Mouse (Mus musculus) hindbrain, embryonic 14.5 days (tissue): ENCODE measurements at regions not wholly inside any gene's neighbourhood (a gene's known extent, or its start where the extent isn't known, plus 50 kb on each side); places are given as distances from the start of the nearest gene placed in this dataset.

Experiments
- ATAC-seq: fragments of 200-750 bp; cut with Nextera tagmentation; 2 replicates; pipeline ENCODE4 v1.8.0; 2017; ENCODE audit warnings: moderate number of reproducible peaks, mild to moderate bottlenecking, moderate TSS enrichment, moderate library complexity; ENCODE audit not compliant: low FRiP score
- DNase-seq: peaks from one replicate; pipeline ENCODE4 v3.0.0-alpha.2; 2015; ENCODE audit warnings: low spot score
- H3K27ac ChIP-seq: fragments of 300-500 bp; sonication (generic); 2 replicates; pipeline ENCODE4 v1.5.1; 2014; ENCODE audit warnings: mild to moderate bottlenecking, moderate library complexity
- H3K27me3 ChIP-seq: fragments of 300-500 bp; sonication (generic); 2 replicates; pipeline ENCODE4 v1.6.1; 2014; ENCODE audit warnings: mild to moderate bottlenecking, low read length, mixed read lengths; ENCODE audit not compliant: control insufficient read depth, insufficient read depth
- H3K36me3 ChIP-seq: fragments of 300-500 bp; sonication (generic); replicated peaks from 2 replicates; pipeline ENCODE4 v1.6.1; 2014; ENCODE audit not compliant: control insufficient read depth, insufficient read depth
- H3K4me1 ChIP-seq: fragments of 300-500 bp; sonication (generic); replicated peaks from 2 replicates; pipeline ENCODE4 v1.6.1; 2014; ENCODE audit warnings: antibody characterized with exemption, low read length, mixed read lengths; ENCODE audit not compliant: control insufficient read depth, insufficient read depth
- H3K4me2 ChIP-seq: fragments of 300-500 bp; sonication (generic); replicated peaks from 2 replicates; pipeline ENCODE4 v1.6.1; 2014; ENCODE audit warnings: mild to moderate bottlenecking, moderate library complexity
- H3K4me3 ChIP-seq: fragments of 300-500 bp; sonication (generic); replicated peaks from 2 replicates; pipeline ENCODE4 v1.5.1; 2014; ENCODE audit warnings: mild to moderate bottlenecking, low read length
- H3K9ac ChIP-seq: fragments of 300-500 bp; sonication (generic); 2 replicates; pipeline ENCODE4 v1.6.1; 2014
- H3K9me3 ChIP-seq: fragments of 300-500 bp; sonication (generic); 2 replicates; pipeline ENCODE4 v1.6.1; 2016; ENCODE audit warnings: low read length; ENCODE audit not compliant: control insufficient read depth
- WGBS: fragments of 180-500 bp; shearing (Covaris S2); extraction: QIAGEN DNeasy Blood & Tissue Kit; methylation state at CpG from one replicate; pipeline ENCODE4 v1.1.7; 2014; 5-methylcytosine and 5-hydroxymethylcytosine counted together

- no peak for ATAC-seq
Measured at GRCm38 (mm10) chr10:87639339-87639738, 117.7 kb downstream of the Pah start.

GRCm38 (mm10) chr10:87649091-87649490 is 127.5 kb downstream of the Pah start:
- 34% methylated on average over 1 of the region's 1 CpGs for WGBS
- no peak for ATAC-seq
- Histone ChIP-seq H3K4me2 (no peak overlapping the region), H3K36me3 (no peaks in the 10 kb centered on the region), H3K27ac (no peak overlapping the region), H3K4me1 (no peaks in the 10 kb centered on the region), H3K4me3 (no peak overlapping the region), H3K9me3 (no peaks in the 10 kb centered on the region), H3K9ac (no peak overlapping the region), H3K27me3 (no peaks in the 10 kb centered on the region)
- DNase-seq, result peak; percentile 65

More at GRCm38 (mm10) chr10:87639339-87639738, 117.7 kb downstream of the Pah start:
- no peaks in the 10 kb centered on the region for H3K36me3 ChIP-seq
- H3K9me3 ChIP-seq, result no peaks in the 10 kb centered on the region
- H3K27me3 ChIP-seq, result no peaks in the 10 kb centered on the region
- no peak for DNase-seq
- no peak overlapping the region for H3K4me3 ChIP-seq
- H3K4me1 ChIP-seq, result no peaks in the 10 kb centered on the region
- WGBS, result 88% methylated on average over 2 of the region's 2 CpGs
- H3K9ac ChIP-seq, result no peak overlapping the region
- H3K4me2 ChIP-seq, result no peak overlapping the region
- no peak overlapping the region for H3K27ac ChIP-seq

DNA sequence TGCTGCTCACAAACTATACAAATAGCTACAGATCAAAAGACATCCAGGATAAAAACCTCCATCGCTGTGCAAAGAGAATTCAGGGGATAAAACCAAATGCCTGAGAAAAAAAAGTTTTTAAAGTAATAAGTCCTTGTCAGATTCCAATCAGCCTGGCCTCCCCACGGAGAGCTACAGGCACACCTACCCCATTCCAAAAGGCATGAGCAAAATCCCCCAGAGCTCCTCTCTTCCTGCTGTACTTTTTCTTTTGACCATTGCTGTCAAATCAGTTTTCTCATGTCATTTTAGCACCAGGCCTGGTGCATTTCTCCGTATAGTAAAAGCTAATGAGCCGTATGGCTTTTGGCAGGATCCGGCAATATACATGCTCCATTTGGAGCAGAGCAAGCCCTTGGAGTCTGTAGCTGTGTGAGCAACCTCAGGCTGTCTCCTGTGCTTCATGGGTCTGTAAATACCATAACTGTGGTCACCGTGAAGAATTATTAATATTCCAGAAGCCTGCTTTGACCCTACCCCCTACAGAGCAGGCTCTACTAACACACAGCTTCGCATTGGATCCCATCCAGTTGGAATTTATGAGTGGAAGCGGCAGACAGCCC is 130.6 kb downstream of the Pah start:
- H3K9ac ChIP-seq, result no peak overlapping the region
- 63% methylated on average over 8 of the region's 8 CpGs for WGBS
- no peak overlapping the region for H3K4me2 ChIP-seq
- H3K9me3 ChIP-seq, result no peaks in the 10 kb centered on the region
- peak; percentile 35 for DNase-seq
- no peaks in the 10 kb centered on the region for H3K27me3 ChIP-seq
- H3K36me3 ChIP-seq, result no peaks in the 10 kb centered on the region
- peak; percentile 74; the same call in 1 of the 2 replicates for ATAC-seq
- H3K4me3 ChIP-seq, result no peak overlapping the region
- H3K27ac ChIP-seq, result no peak overlapping the region
- H3K4me1 ChIP-seq, result no peaks in the 10 kb centered on the region

DNA sequence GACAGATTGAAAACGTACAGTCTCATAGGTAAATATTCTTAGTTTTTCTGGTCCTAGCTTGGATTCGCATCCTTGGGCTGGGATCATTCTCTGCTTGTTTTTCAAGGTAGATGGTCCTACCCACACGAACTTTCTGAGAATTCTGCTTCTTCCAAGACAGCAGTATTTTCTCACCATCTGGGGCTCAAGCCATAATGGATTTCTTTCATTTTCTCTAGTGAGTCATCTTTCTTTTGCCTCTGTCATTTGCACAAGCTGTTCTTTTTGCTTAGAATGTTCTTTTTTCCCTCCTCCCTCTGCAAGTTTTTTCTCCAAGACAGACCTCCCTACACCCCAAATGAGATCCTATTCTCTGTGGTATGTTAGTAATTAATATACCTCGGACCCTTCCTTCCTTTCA is 132.5 kb downstream of the Pah start:
- H3K36me3 ChIP-seq, result no peaks in the 10 kb centered on the region
- WGBS, result 87% methylated on average over 4 of the region's 4 CpGs
- no peak for DNase-seq
- no peak for ATAC-seq
- no peak overlapping the region for H3K4me3 ChIP-seq
- no peak overlapping the region for H3K4me2 ChIP-seq
- no peaks in the 10 kb centered on the region for H3K4me1 ChIP-seq
- H3K27me3 ChIP-seq, result no peaks in the 10 kb centered on the region
- H3K9ac ChIP-seq, result no peak overlapping the region
- no peak overlapping the region for H3K27ac ChIP-seq
- H3K9me3 ChIP-seq, result 0 out of 2 replicates have a peak, but pooled peaks cover 2% of the 10 kb centered on the region

GRCm38 (mm10) chr10:87666020-87666718 is 144.6 kb downstream of the Pah start:
- Histone ChIP-seq H3K36me3 (no peaks in the 10 kb centered on the region), H3K27ac (no peak overlapping the region), H3K9me3 (no peaks in the 10 kb centered on the region; the same call in 1 of the 2 replicates), H3K27me3 (no peaks in the 10 kb centered on the region), H3K4me1 (0 out of 2 replicates have a peak, but pooled peaks cover 4% of the 10 kb centered on the region), H3K9ac (no peak overlapping the region), H3K4me2 (no peak overlapping the region), H3K4me3 (no peak overlapping the region)
- ATAC-seq, result 0 out of 2 replicates have a peak, but pooled peaks have one; percentile 72
- WGBS, result 50% methylated on average over 9 of the region's 9 CpGs
- DNase-seq, result peak; percentile 40

DNA sequence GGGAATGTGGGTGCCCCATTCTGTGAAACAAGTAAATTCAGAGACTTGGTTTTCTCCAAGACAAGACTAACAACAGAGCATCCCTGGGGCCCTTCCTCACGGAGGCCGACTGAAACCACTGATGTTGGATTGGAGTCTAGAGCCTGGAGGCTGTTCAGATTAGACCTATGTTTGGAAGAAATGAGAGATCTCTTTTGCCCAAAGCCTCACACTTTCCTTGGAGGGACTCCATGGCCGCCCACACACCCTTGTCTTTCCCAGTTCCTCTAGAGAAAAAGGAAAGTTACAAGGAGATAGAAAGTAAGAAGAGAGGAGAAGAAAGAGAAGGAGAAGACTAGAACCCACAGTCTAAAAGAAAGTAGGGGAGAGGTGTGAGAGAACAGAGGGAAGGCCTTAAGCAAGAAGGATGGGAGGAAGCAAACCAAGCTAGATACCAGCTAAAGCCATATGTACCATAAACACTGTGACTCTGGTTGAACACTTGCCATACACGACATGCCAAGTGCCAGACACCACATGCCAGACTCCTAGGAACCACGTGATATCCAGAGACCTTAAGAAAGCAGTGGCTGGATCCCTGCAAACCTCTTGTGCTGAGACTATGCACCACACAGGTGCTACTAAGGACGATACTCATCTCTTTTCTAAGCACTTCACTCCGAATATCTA is 145.3 kb downstream of the Pah start:
- Histone ChIP-seq H3K27me3 (no peaks in the 10 kb centered on the region), H3K36me3 (no peaks in the 10 kb centered on the region), H3K4me2 (no peak overlapping the region), H3K4me3 (no peak overlapping the region), H3K9me3 (no peaks in the 10 kb centered on the region), H3K27ac (no peak overlapping the region), H3K9ac (no peak overlapping the region), H3K4me1 (0 out of 2 replicates have a peak, but pooled peaks cover 4% of the 10 kb centered on the region)
- DNase-seq (no peak), ATAC-seq (no peak)
- 84% methylated on average over 7 of the region's 7 CpGs for WGBS

GRCm38 (mm10) chr10:87667651-87668140 is 146.1 kb downstream of the Pah start:
- WGBS, result 86% methylated on average over 10 of the region's 10 CpGs
- H3K4me2 ChIP-seq, result no peak overlapping the region
- DNase-seq (no peak), ATAC-seq (no peak)
- H3K36me3 ChIP-seq, result no peaks in the 10 kb centered on the region
- no peak overlapping the region for H3K9ac ChIP-seq
- H3K27me3 ChIP-seq, result no peaks in the 10 kb centered on the region
- H3K27ac ChIP-seq, result no peak overlapping the region
- H3K4me1 ChIP-seq, result 0 out of 2 replicates have a peak, but pooled peaks cover 4% of the 10 kb centered on the region
- no peak overlapping the region for H3K4me3 ChIP-seq
- H3K9me3 ChIP-seq, result no peaks in the 10 kb centered on the region

GRCm38 (mm10) chr10:87674740-87675420 is 153.3 kb downstream of the Pah start:
- no peak for DNase-seq
- 81% methylated on average over 5 of the region's 5 CpGs for whole genome bisulfite sequencing

More at GRCm38 (mm10) chr10:87674740-87675420, 153.3 kb downstream of the Pah start:
- Histone ChIP-seq H3K27me3 (no peaks in the 10 kb centered on the region), H3K27ac (no peak overlapping the region), H3K4me1 (no peaks in the 10 kb centered on the region), H3K4me2 (no peak overlapping the region), H3K9ac (no peak overlapping the region), H3K36me3 (no peaks in the 10 kb centered on the region), H3K9me3 (no peaks in the 10 kb centered on the region), H3K4me3 (no peak overlapping the region)
- no peak for ATAC-seq
